In the genomic region with DNA sequence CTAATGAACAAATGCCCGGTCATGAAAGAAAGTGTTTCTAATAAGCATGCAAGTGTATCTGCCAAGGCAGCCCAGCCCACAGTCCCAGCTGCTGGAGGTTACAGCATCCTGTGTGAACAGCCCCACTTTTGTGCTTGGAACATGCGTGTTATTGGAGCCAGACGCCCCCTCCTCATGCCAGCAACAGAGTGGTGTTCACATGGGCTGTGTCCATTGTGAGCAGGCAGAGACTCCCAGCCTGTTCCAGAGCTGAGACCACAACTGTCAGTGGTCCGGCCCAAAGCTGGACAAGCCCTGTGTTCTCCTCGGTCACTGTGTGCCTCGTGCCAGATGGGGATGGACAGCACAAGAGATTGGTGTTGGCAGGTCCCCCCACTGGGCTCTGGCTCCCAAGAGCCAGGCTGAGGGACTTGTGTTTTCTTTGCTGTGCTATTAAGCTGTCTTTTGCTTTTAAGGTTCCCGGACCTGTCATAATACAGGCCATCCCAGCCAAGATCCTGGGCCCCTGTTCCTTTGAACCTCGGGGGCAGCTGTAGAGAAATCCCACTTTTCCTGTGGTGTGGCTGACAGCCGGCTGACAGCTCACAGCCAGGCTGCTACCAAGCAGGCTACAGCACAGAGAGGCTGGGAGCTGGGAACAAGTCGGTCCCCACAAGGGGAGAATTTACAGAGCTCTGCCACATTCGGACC, we compare ENCODE assay signal across 10 mouse cellular contexts.
DNase-seq lines count a peak whose midpoint lies in the region; ATAC-seq and TF ChIP-seq lines count a peak whose summit lies in the region.
"Had no signal": no experiment of that assay in that cellular context is flagged by ENCODE, and none has a peak within 500 bp of the region (broad histone marks: within the 10 kb centered on the region; RNA-seq: fewer than 3 reads in every experiment).

No protein-coding gene starts in this region.

- H3K27me3 ChIP-seq in lung, embryonic 14.5 days (ENCODE audit: insufficient read depth, low read length) = no peaks in the 10 kb centered on the region
- no peaks in the 10 kb centered on the region for H3K27me3 ChIP-seq in forebrain, postnatal 0 days (ENCODE audit: insufficient read depth, low read length)
- H3K27me3 ChIP-seq in neural tube, embryonic 15.5 days (replicated peaks) = 0 out of 2 replicates have a peak, but pooled peaks cover 4% of the 10 kb centered on the region
- no peaks in the 10 kb centered on the region for H3K27me3 ChIP-seq in cerebellum, adult 2 months (ENCODE audit: control insufficient read depth, insufficient read depth, low read length)

- 23% methylated on average over 11 of the region's 11 CpGs for WGBS in lung, embryonic 14.5 days
- WGBS in forebrain, postnatal 0 days = 24% methylated on average over 11 of the region's 11 CpGs
- 39% methylated on average over 11 of the region's 11 CpGs for WGBS in neural tube, embryonic 15.5 days
- 7% methylated on average over 11 of the region's 11 CpGs for WGBS in cerebellum, adult 2 months

- no peak for TF ChIP-seq POLR2A in cerebellum, adult 2 months (IDR thresholded peaks at IDR 0.05; ENCODE audit: borderline replicate concordance, insufficient read depth, low read length)

- ATAC-seq in lung, embryonic 14.5 days (ENCODE audit: insufficient read depth) = peak; percentile 68
- peak; percentile 89 for ATAC-seq in forebrain, postnatal 0 days
- peak; percentile 46; the same call in 1 of the 2 replicates for ATAC-seq in neural tube, embryonic 15.5 days (ENCODE audit: low FRiP score)
- no peak for ATAC-seq in erythroid progenitor cell, adult 5-6 weeks (replicated peaks; ENCODE audit: low FRiP score, poor library complexity, severe bottlenecking)

- H3K4me2 ChIP-seq in lung, embryonic 14.5 days = no peak overlapping the region
- no peak overlapping the region for H3K4me2 ChIP-seq in forebrain, postnatal 0 days (ENCODE audit: low read depth)
- no peak overlapping the region for H3K4me2 ChIP-seq in neural tube, embryonic 15.5 days

- no peak overlapping the region for H3K4me3 ChIP-seq in lung, embryonic 14.5 days (ENCODE audit: low read depth, low read length)
- no peak overlapping the region for H3K4me3 ChIP-seq in forebrain, postnatal 0 days (ENCODE audit: low read depth, low read length)
- no peak overlapping the region for H3K4me3 ChIP-seq in neural tube, embryonic 15.5 days (replicated peaks)
- H3K4me3 ChIP-seq in cerebellum, adult 2 months (replicated peaks; ENCODE audit: insufficient read depth, low read depth, low read length) = no peak overlapping the region

- no peak overlapping the region for H3K27ac ChIP-seq in lung, embryonic 14.5 days (ENCODE audit: low read depth)
- H3K27ac ChIP-seq in forebrain, postnatal 0 days (ENCODE audit: low read depth, low read length) = no peak overlapping the region
- no peak overlapping the region for H3K27ac ChIP-seq in neural tube, embryonic 15.5 days (replicated peaks)
- no peak overlapping the region for H3K27ac ChIP-seq in cerebellum, adult 2 months (ENCODE audit: insufficient read depth, low read length)

- TF ChIP-seq CTCF in lung, embryonic 14.5 days (IDR thresholded peaks at IDR 0.05; ENCODE audit: low read depth) = no peak
- no peak for TF ChIP-seq CTCF in forebrain, postnatal 0 days (IDR thresholded peaks at IDR 0.05; ENCODE audit: low read depth)
- TF ChIP-seq CTCF in cerebellum, adult 2 months (IDR thresholded peaks at IDR 0.05; ENCODE audit: borderline replicate concordance, insufficient read depth, low read depth, low read length) = no peak

- no peaks in the 10 kb centered on the region for H3K9me3 ChIP-seq in lung, embryonic 14.5 days (ENCODE audit: low read depth, low read length)
- no peaks in the 10 kb centered on the region for H3K9me3 ChIP-seq in forebrain, postnatal 0 days (ENCODE audit: low read length)
- no peaks in the 10 kb centered on the region for H3K9me3 ChIP-seq in neural tube, embryonic 15.5 days (replicated peaks)

- H3K36me3 ChIP-seq in lung, embryonic 14.5 days (ENCODE audit: insufficient read depth) = no peaks in the 10 kb centered on the region
- H3K36me3 ChIP-seq in forebrain, postnatal 0 days (ENCODE audit: insufficient read depth) = no peaks in the 10 kb centered on the region
- no peaks in the 10 kb centered on the region for H3K36me3 ChIP-seq in neural tube, embryonic 15.5 days

- peaks cover 3% of the 10 kb centered on the region; the same call in 1 of the 2 replicates for H3K4me1 ChIP-seq in lung, embryonic 14.5 days (ENCODE audit: insufficient read depth)
- H3K4me1 ChIP-seq in forebrain, postnatal 0 days (ENCODE audit: insufficient read depth) = no peaks in the 10 kb centered on the region
- peaks cover 18% of the 10 kb centered on the region for H3K4me1 ChIP-seq in neural tube, embryonic 15.5 days
- no peaks in the 10 kb centered on the region for H3K4me1 ChIP-seq in cerebellum, adult 2 months (ENCODE audit: control insufficient read depth, insufficient read depth, low read length)

- peak overlapping the region; percentile 10; the same call in 1 of the 2 replicates for H3K9ac ChIP-seq in lung, embryonic 14.5 days
- H3K9ac ChIP-seq in forebrain, postnatal 0 days = no peak overlapping the region
- no peak overlapping the region for H3K9ac ChIP-seq in neural tube, embryonic 15.5 days (replicated peaks)

- DNase-seq in lung, embryonic 14.5 days = peak; percentile 44
- DNase-seq in lung, adult 18-20 months = no peak
- DNase-seq in forebrain, postnatal 0 days = peak; percentile 52
- peak; percentile 65 to 71 for DNase-seq in layer of hippocampus, postnatal 14 days (ENCODE audit: low spot score in 2 of 2)
- no peak for DNase-seq in thymus, postnatal 4 days
- no peak for DNase-seq in cerebellum, adult 2 months
- DNase-seq: cerebellum, postnatal 25 days; kidney, postnatal 36 days had no signal

Comparison
In these comparisons a context has a peak if more than half of its experiments do, and no peak if none do; other contexts are left out.
1. DNase-seq: peak in lung, embryonic 14.5 days (single experiment), forebrain, postnatal 0 days (single experiment) and layer of hippocampus, postnatal 14 days (2 of 2); none in lung, adult 18-20 months (0 of 2), thymus, postnatal 4 days (single experiment) and cerebellum, adult 2 months (0 of 2).